Mouse (Mus musculus) brain, embryonic 14.5 days (tissue): ENCODE measurements around the gene Cacnb4.

Experiments used
- CTCF ChIP-seq: fragments of 200-500 bp; IDR thresholded peaks from 2 replicates; pipeline ENCODE4 v1.5.1; 2012; ENCODE audit warnings: inconsistent platforms, mild to moderate bottlenecking, moderate library complexity, borderline replicate concordance; ENCODE audit not compliant: insufficient read depth, insufficient read length; ENCODE audit errors: extremely low read depth
- POLR2A ChIP-seq: fragments of 200-500 bp; IDR thresholded peaks from 2 replicates; pipeline ENCODE4 v1.6.1; 2012; ENCODE audit warnings: mild to moderate bottlenecking, inconsistent platforms, borderline replicate concordance; ENCODE audit not compliant: poor library complexity, insufficient read depth, insufficient read length, severe bottlenecking; ENCODE audit errors: extremely low read depth

GRCm38 (mm10) chr2:52602228-52602627, 74.4 kb downstream of the Cacnb4 start:
- TF ChIP-seq POLR2A, result no peak
- TF ChIP-seq CTCF, result no peak
